Mouse (Mus musculus) ES-E14 (cell line): ENCODE measurements around the gene Smim5.

Experiments
- HCFC1 ChIP-seq: IDR thresholded peaks from 2 replicates; pipeline ENCODE4 v1.6.1; 2012; ENCODE audit warnings: low read length, inconsistent platforms, borderline replicate concordance; ENCODE audit not compliant: insufficient read depth
- MAFK ChIP-seq: IDR thresholded peaks from 2 replicates; pipeline ENCODE4 v1.6.1; 2014; ENCODE audit warnings: mild to moderate bottlenecking, low read depth, low read length, inconsistent platforms; ENCODE audit not compliant: insufficient read depth
- ZC3H11A ChIP-seq: IDR thresholded peaks from 2 replicates; pipeline ENCODE4 v1.6.1; 2012; ENCODE audit warnings: low read depth, mild to moderate bottlenecking, inconsistent platforms, low read length, borderline replicate concordance
- ZNF384 ChIP-seq: IDR thresholded peaks from 2 replicates; pipeline ENCODE4 v1.6.1; 2012; ENCODE audit warnings: low read depth, low read length, inconsistent platforms

GRCm38 (mm10) chr11:115900561-115901337, 983 bp downstream of the Smim5 start:
- TF ChIP-seq HCFC1 (no peak), ZNF384 (no peak), ZC3H11A (no peak), MAFK (no peak)
